Mouse (Mus musculus) kidney, postnatal 4 days (tissue): ENCODE results near the gene Cntfr.

Source experiments
- DNase-seq, 2 experiments: peaks; one replicate each; pipeline ENCODE4 v3.0.0; 2021; ENCODE audit warnings: mixed read lengths in 2 of 2

Cntfr gene

GRCm38 (mm10) chr4:41641199-41641822 lies 55.6 kb downstream of the Cntfr start:
- DNase-seq, result no peak

- peak; percentile 97 to 98 for DNase-seq
Measured at GRCm38 (mm10) chr4:41639913-41640507, 56.9 kb downstream of the Cntfr start, which contains the start of gene Enho. Gene Enho, minus strand, starts transcription at chr4:41640324.

GRCm38 (mm10) chr4:41639214-41639841 lies 57.6 kb downstream of the Cntfr start:
- DNase-seq, result no peak

DNA sequence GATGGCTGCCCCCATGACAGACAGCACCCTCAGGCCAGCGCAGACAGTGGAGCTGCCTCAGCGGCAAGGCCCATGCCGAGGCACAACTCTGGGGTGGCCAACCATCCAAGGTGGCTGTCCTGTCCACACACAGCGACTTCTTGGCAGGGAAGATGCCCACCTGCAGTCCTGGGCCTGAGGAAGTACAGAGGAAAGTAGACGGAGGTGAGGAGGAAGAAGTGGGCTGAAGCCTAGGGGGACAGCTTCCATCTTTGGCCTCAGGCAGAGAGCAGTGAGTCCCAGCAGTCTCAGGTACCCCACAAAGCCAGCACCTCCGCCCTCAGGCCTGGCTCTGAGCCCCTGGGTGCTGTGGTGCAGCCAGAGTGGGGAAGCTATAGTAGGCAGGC lies 58.1 kb downstream of the Cntfr start:
- DNase-seq, result no peak

DNA sequence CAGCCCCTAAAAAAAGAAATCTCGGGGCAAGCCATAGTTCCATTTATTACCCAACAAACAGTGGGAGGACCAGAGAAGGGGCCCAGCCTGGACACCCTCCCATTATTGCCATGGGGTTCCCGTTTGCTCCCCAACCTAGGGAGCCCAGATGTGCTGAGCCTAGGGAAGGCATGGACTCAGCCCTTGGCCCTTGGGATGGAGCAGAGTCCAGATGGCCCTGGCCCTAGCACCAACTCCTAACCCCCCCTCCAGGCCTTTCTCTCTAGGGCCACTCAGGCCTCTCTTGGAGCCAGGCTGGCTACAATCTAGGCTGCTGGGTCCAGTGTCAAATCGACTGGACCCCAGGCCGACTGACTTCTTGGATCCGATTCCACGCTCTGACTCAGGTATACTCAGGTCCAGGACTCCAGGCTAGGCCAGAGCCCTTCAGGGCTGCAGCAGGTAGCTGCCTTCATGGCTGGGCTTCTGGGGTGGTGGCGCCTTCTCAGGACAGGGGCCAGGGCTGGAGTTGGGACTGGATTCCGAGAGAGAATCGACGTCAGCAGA lies 58.6 kb downstream of the Cntfr start:
- DNase-seq, result no peak

GRCm38 (mm10) chr4:41636882-41637635 lies 59.8 kb downstream of the Cntfr start:
- no peak for DNase-seq

GRCm38 (mm10) chr4:41636366-41636765 lies 60.5 kb downstream of the Cntfr start:
- peak in 1 of 2 experiments; percentile 54 for DNase-seq

GRCm38 (mm10) chr4:41635906-41636305 lies 61.0 kb downstream of the Cntfr start:
- DNase-seq, result peak in 1 of 2 experiments; percentile 54

DNA sequence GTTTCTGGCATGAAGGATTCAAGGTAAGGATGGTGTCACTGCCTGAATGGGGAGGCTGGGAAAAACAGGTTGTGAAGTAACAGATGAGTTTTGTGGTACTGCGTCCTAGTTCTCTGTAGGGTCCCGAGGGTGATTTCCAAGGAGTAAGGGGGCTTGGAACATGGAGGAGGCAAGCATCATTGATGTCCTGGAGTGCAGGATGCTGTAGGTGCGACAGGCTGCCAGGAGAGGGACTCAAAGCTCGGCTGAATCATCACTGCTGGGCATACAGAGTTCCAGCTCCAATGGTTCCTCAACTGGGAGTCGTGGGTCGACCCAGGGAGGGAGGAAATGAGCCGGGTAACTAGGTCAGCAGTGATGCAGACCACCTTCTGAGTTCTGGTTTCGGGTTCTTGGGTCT lies 61.7 kb downstream of the Cntfr start:
- DNase-seq, result no peak

- DNase-seq, result no peak
Measured at GRCm38 (mm10) chr4:41634631-41635030, 62.3 kb downstream of the Cntfr start.

GRCm38 (mm10) chr4:41633001-41633400 lies 63.9 kb downstream of the Cntfr start:
- no peak for DNase-seq

GRCm38 (mm10) chr4:41631390-41631789 lies 65.5 kb downstream of the Cntfr start:
- DNase-seq, result peak; percentile 55 to 72

DNA sequence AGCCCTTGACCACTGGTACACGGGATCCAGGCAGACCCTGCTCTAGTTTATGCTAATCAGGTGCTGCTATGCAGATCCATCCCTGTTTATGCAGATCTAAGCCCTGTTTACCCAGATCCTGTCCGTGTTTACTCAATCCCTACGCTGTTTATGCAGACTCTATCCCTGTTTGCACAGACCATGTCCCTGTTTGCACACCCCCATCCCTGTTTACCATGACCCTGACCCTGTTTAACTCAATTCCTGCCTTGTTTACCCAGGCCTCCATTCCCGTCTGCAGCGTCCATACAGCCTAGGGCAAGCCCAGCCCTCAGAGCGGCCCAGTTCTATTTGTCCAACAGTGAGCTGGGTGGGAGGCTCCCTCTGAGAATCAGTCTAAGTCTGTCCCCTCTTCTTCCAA lies 66.7 kb downstream of the Cntfr start:
- no peak for DNase-seq

DNA sequence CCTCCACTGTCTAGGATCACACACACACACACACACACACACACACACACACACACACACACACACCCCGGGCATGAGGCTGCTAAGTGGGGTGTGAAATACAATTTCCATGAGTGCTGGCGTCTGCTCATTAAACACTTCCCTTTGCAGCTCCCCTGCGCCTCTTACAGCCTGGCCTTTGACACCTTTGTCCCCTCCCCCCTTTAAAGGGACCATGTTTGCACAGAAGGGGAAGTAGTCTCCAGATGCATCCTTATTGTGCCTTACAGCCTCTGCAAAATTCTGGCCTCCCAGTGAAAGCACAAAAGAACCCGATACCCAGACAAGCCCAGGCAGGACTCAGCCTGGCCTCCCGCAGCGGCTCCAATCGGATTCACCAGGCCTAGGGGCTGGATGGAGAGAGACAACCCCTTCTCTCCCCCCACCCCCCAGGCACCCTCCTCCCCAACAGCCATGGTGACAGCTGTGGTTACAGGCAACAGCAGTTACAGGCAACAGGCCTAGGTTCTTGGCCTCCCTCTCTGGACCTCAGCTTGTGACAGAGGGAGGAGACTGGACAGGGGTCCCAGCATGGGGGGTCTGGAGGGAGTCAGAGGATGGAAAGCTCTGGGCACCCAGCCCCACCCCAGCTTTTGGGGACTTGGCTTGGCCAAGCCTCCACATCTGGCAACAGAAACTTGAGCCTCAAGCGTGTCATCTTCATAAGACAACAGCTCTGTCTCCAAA lies 68.5 kb downstream of the Cntfr start:
- DNase-seq, result peak; percentile 60 to 76

DNA sequence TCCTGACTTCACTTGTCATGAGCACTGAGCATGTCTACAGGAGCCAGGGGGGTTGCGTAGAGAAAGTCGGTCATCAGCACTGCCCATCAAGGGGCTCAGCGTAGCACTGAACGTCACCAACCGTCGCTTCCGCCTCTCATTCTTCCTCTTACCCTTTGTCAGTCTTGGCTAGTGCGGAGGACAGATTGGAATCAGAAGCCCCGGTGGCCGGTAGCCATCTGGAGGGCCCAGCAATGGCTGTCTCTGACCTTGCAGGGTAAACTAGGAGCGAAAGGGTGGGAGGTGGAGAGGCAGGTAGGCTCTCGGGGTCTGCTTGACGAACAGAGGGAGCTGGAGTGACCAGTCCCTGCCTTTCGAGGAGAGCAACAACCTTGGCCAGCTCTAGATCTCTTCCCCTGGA lies 74.8 kb downstream of the Cntfr start:
- DNase-seq, result no peak

DNA sequence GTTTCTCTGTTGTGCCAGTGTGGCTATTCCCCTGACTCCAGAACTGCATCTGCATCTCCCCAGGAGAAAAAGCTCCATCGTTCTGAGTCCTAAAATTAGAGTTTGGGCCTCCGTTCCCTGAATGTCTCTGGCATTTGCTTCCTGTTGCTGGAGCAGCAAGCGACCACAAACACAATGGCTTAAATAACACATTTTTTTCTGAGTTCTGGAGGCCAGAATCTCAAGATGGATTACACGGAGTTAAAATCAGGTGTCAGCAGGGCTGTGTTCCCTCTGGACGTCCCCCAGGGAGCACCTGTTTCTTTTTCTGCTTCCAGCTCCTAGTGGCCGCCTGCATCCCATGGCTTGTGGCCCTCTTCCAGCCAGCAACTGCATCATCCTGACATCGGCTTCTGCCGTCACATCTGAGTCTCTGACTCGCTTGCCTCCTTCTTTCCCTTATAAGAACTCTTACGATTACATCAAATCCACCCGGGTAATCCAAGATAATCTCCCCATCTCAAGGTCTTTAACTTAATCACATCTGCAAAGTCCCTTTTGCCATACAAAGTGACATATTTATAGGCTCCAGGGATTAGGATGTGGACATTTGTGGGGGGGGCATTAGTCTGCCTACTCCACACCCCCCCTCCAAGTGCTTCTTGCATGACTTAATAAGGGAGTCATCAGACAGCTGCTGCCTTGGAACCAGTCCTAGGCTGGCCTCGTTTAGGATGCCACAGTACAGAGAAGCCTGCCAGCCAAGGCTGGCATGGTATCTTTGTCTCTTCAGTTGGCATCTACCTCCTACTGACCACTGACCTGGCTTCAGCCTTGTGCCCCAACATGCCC lies 77.8 kb downstream of the Cntfr start:
- DNase-seq, result no peak

- DNase-seq, result no peak
Measured at GRCm38 (mm10) chr4:41615661-41616599, 81.0 kb downstream of the Cntfr start.

DNA sequence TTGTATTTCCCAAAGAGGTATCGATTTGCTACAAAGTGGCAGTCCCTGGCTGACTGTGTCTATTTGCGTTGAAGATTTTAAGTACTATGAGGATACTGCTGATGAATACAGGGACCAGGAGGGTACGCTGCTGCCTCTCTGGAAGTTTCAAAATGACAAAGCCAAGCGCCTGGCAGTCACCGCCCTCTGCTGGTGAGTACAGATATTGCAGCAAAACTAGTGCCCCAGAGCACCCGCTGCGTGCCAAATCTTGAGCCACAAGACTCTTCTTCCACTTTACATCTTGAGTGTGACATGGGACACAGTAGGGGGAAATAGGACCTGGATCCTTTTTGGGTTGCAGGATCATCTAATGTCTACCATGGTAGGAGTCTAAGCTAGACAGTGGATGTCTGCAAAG lies 82.7 kb downstream of the Cntfr start:
- DNase-seq, result peak; percentile 87 to 89

- no peak for DNase-seq
Measured at GRCm38 (mm10) chr4:41612166-41612565, 84.7 kb downstream of the Cntfr start.

- no peak for DNase-seq
Measured at GRCm38 (mm10) chr4:41610594-41610980, 86.3 kb downstream of the Cntfr start.
